ENCODE assay signal across 9 mouse cellular contexts in genomic region chr2:168402782-168403513, GRCm38 (mm10).
A peak's percentile ranks its signal among the peaks of the same experiment; 100 is the strongest.
DNase-seq lines count a peak whose midpoint lies in the region; ATAC-seq and TF ChIP-seq lines count a peak whose summit lies in the region.
"Had no signal": no experiment of that assay in that cellular context is flagged by ENCODE, and none has a peak within 500 bp of the region (broad histone marks: within the 10 kb centered on the region; RNA-seq: fewer than 3 reads in every experiment).

No protein-coding gene starts in this region.

- no peak for TF ChIP-seq EP300 in lung, postnatal 0 days (IDR thresholded peaks at IDR 0.05)

- WGBS in lung, postnatal 0 days, result 52% methylated on average over 16 of the region's 16 CpGs
- 17% methylated on average over 16 of the region's 16 CpGs for WGBS in forebrain, embryonic 15.5 days
- WGBS in midbrain, embryonic 10.5 days, result 48% methylated on average over 16 of the region's 16 CpGs
- WGBS in stomach, embryonic 16.5 days, result 55% methylated on average over 16 of the region's 16 CpGs

- no peak for TF ChIP-seq CTCF in lung, postnatal 0 days (IDR thresholded peaks at IDR 0.05)

- peak; percentile 44 for ATAC-seq in lung, postnatal 0 days
- ATAC-seq in forebrain, embryonic 15.5 days (replicated peaks), result peak; percentile 49; the same call in 1 of the 2 replicates
- peak; percentile 47; the same call in 1 of the 2 replicates for ATAC-seq in stomach, embryonic 16.5 days (ENCODE audit: insufficient read depth, low FRiP score)
- no peak for ATAC-seq in activated CD4-positive, CD25-positive, alpha-beta regulatory T cell, adult 4 months
- ATAC-seq in erythroid progenitor cell, adult 5-6 weeks (replicated peaks; ENCODE audit: low FRiP score, poor library complexity, severe bottlenecking), result no peak

- H3K4me1 ChIP-seq in lung, postnatal 0 days (ENCODE audit: insufficient read depth, low read depth, low read length), result no peaks in the 10 kb centered on the region
- H3K4me1 ChIP-seq in forebrain, embryonic 15.5 days, result peaks cover 26% of the 10 kb centered on the region
- peaks cover 12% of the 10 kb centered on the region for H3K4me1 ChIP-seq in midbrain, embryonic 10.5 days
- no peaks in the 10 kb centered on the region for H3K4me1 ChIP-seq in stomach, embryonic 16.5 days (ENCODE audit: control insufficient read depth, insufficient read depth, low read length)

- H3K4me2 ChIP-seq in lung, postnatal 0 days (replicated peaks; ENCODE audit: low read depth, low read length), result no peak overlapping the region
- H3K4me2 ChIP-seq in forebrain, embryonic 15.5 days (replicated peaks), result no peak overlapping the region
- no peak overlapping the region for H3K4me2 ChIP-seq in stomach, embryonic 16.5 days (ENCODE audit: low read depth, low read length)

- no peak overlapping the region for H3K27ac ChIP-seq in lung, postnatal 0 days (ENCODE audit: low read length)
- H3K27ac ChIP-seq in forebrain, embryonic 15.5 days (replicated peaks), result peak overlapping the region; percentile 48; the same call in 1 of the 2 replicates
- peak overlapping the region; percentile 42 for H3K27ac ChIP-seq in midbrain, embryonic 10.5 days (replicated peaks)
- 0 out of 2 replicates have a peak overlapping the region, but pooled peaks have one; percentile 21 for H3K27ac ChIP-seq in stomach, embryonic 16.5 days (ENCODE audit: low read length)

- H3K36me3 ChIP-seq in lung, postnatal 0 days (ENCODE audit: insufficient read depth, low read length), result no peaks in the 10 kb centered on the region
- H3K36me3 ChIP-seq in forebrain, embryonic 15.5 days, result no peaks in the 10 kb centered on the region
- H3K36me3 ChIP-seq in midbrain, embryonic 10.5 days, result no peaks in the 10 kb centered on the region
- H3K36me3 ChIP-seq in stomach, embryonic 16.5 days (ENCODE audit: control insufficient read depth, insufficient read depth, low read length), result no peaks in the 10 kb centered on the region

- H3K27me3 ChIP-seq in lung, postnatal 0 days (replicated peaks; ENCODE audit: insufficient read depth, low read length), result no peaks in the 10 kb centered on the region
- no peaks in the 10 kb centered on the region for H3K27me3 ChIP-seq in forebrain, embryonic 15.5 days
- H3K27me3 ChIP-seq in midbrain, embryonic 10.5 days (ENCODE audit: low read depth, poor library complexity, severe bottlenecking), result no peaks in the 10 kb centered on the region
- no peaks in the 10 kb centered on the region for H3K27me3 ChIP-seq in stomach, embryonic 16.5 days (ENCODE audit: control insufficient read depth, insufficient read depth, low read length)

- no peaks in the 10 kb centered on the region for H3K9me3 ChIP-seq in lung, postnatal 0 days (ENCODE audit: low read length)
- H3K9me3 ChIP-seq in forebrain, embryonic 15.5 days, result no peaks in the 10 kb centered on the region
- no peaks in the 10 kb centered on the region for H3K9me3 ChIP-seq in midbrain, embryonic 10.5 days (replicated peaks)
- no peaks in the 10 kb centered on the region for H3K9me3 ChIP-seq in stomach, embryonic 16.5 days (replicated peaks; ENCODE audit: control insufficient read depth, low read length)

- peak; percentile 58 for DNase-seq in lung, postnatal 0 days (ENCODE audit: low spot score)
- no peak for DNase-seq in lung, postnatal 4 days
- no peak for DNase-seq in midbrain, embryonic 10.5 days (ENCODE audit: low spot score)
- DNase-seq in thymus, postnatal 36 days, result no peak
- DNase-seq: heart, postnatal 36 days had no signal

- H3K4me3 ChIP-seq in lung, postnatal 0 days (ENCODE audit: low read depth, low read length), result no peak overlapping the region
- no peak overlapping the region for H3K4me3 ChIP-seq in forebrain, embryonic 15.5 days
- H3K4me3 ChIP-seq in midbrain, embryonic 10.5 days, result no peak overlapping the region
- no peak overlapping the region for H3K4me3 ChIP-seq in stomach, embryonic 16.5 days (replicated peaks; ENCODE audit: low read length)

- no peak overlapping the region for H3K9ac ChIP-seq in lung, postnatal 0 days (replicated peaks; ENCODE audit: low read depth)
- no peak overlapping the region for H3K9ac ChIP-seq in forebrain, embryonic 15.5 days (replicated peaks)
- H3K9ac ChIP-seq in stomach, embryonic 16.5 days (ENCODE audit: low read length), result no peak overlapping the region

Comparison
In these comparisons a context has a peak if more than half of its experiments do, and no peak if none do; other contexts are left out.
1. ATAC-seq: peak in lung, postnatal 0 days (single experiment), forebrain, embryonic 15.5 days (single experiment) and stomach, embryonic 16.5 days (single experiment); none in activated CD4-positive, CD25-positive, alpha-beta regulatory T cell, adult 4 months (single experiment) and erythroid progenitor cell, adult 5-6 weeks (single experiment).